Comparison of ENCODE assay signal across 30 mouse cellular contexts in the genomic region with DNA sequence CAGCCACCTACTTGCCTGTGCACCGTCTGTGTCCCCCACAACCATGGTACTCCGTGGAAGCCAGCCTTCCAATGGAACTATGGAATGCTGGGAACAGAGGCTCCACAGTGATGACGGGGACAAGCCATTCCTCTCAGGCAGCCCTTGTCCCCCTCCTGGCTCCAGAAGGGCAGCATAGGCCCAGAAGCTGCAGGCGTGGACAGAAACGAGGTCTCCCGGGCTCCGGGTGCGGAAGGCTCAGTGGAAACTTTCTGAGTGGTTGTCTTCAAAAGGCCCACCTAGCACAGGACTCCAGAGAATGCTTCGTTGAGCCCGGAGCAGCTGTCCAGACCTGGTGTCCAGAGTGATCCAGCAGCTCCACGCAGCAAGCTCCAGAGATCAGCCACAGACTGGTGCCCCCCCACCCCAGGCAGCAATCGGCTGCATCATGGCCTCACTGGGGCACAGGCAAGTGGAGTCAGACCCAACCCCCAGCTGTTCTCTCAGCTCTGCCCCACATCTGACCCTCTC. TPM values are rescaled to one million over a fixed set of nuclear protein-coding genes. Genes with fewer than 3 reads are reported as not detected.
"Had no signal": no experiment of that assay in that cellular context is flagged by ENCODE, and none has a peak within 500 bp of the region (broad histone marks: within the 10 kb centered on the region; RNA-seq: fewer than 3 reads in every experiment).

A gene (minus strand): TSS at position 45 of the 510 bp plus-strand sequence.

- ATAC-seq: liver, postnatal 0 days; lung, postnatal 0 days; midbrain, embryonic 15.5 days had no signal

- H3K9me3 ChIP-seq: limb, embryonic 15.5 days; midbrain, embryonic 15.5 days; stomach, embryonic 15.5 days had no signal

- H3K27ac ChIP-seq: limb, embryonic 15.5 days; liver, embryonic 14.5 days; macrophage; midbrain, embryonic 15.5 days; neural tube, embryonic 13.5 days; stomach, embryonic 15.5 days had no signal

- H3K36me3 ChIP-seq: midbrain, embryonic 15.5 days; stomach, embryonic 15.5 days had no signal

- H3K9ac ChIP-seq: limb, embryonic 15.5 days; liver, embryonic 14.5 days; liver, postnatal 0 days; lung, embryonic 14.5 days; midbrain, embryonic 15.5 days; neural tube, embryonic 13.5 days; stomach, embryonic 15.5 days had no signal

- DNase-seq: kidney, adult 18-20 months; kidney, adult 9 months; kidney, postnatal 14 days; kidney, postnatal 4 days; left cerebral cortex, postnatal 4 days; liver, postnatal 0 days; lung, embryonic 14.5 days; retina, postnatal 1 day; right cerebral cortex, postnatal 25 days; spleen, adult 18-20 months; thymus, postnatal 36 days had no signal

- H3K27me3 ChIP-seq: midbrain, embryonic 15.5 days had no signal

- H3K4me3 ChIP-seq: limb, embryonic 15.5 days; midbrain, embryonic 15.5 days; myocyte; neural tube, embryonic 13.5 days; stomach, embryonic 15.5 days had no signal

- H3K4me2 ChIP-seq: limb, embryonic 15.5 days; liver, embryonic 11.5 days; lung, embryonic 14.5 days; midbrain, embryonic 15.5 days; neural tube, embryonic 13.5 days; stomach, embryonic 15.5 days had no signal

- H3K4me1 ChIP-seq: midbrain, embryonic 15.5 days; stomach, embryonic 15.5 days had no signal

RNA-seq across cellular contexts. Expression of the gene that starts here (rescaled TPM):
- total RNA-seq: layer of hippocampus, adult 18-20 months; layer of hippocampus, postnatal 14 days; left cerebral cortex, adult 8-10 months; left cerebral cortex, postnatal 14 days; left cerebral cortex, postnatal 4 days; megakaryocyte, adult 5-6 weeks; monocyte, adult 5-6 weeks; neutrophil, adult 5-6 weeks had no signal
- polyA plus RNA-seq: kidney, embryonic 16.5 days; limb, embryonic 15.5 days; liver, embryonic 11.5 days; liver, embryonic 14.5 days; liver, postnatal 0 days; lung, embryonic 14.5 days; lung, postnatal 0 days; macrophage; midbrain, embryonic 15.5 days; myocyte; neural tube, embryonic 13.5 days; stomach, embryonic 15.5 days; thymus, postnatal 0 days; urinary bladder, adult 2 months had no signal
